Mouse (Mus musculus) limb, embryonic 10.5 days (tissue): ENCODE data around the gene Mob4. TPM values are rescaled to one million over a fixed set of nuclear protein-coding genes. Genes with fewer than 3 reads are reported as not detected.
"Not testable (repeated sequence)": the region's sequence is repeated elsewhere in the genome, so short reads cannot be mapped to it uniquely, and the experiment has no call there.

ENCODE experiments used
- DNase-seq: peaks from one replicate; pipeline ENCODE4 v3.0.0-alpha.2; 2017; ENCODE audit warnings: low spot score
- H3K27ac ChIP-seq: fragments of 300-500 bp; sonication (generic); 2 replicates; pipeline ENCODE4 v1.5.1; 2016; ENCODE audit warnings: mild to moderate bottlenecking
- H3K27me3 ChIP-seq: fragments of 300-500 bp; sonication (generic); 2 replicates; pipeline ENCODE4 v1.6.1; 2016; ENCODE audit warnings: low read depth, mild to moderate bottlenecking; ENCODE audit not compliant: poor library complexity, severe bottlenecking
- H3K36me3 ChIP-seq: fragments of 300-500 bp; sonication (generic); 2 replicates; pipeline ENCODE4 v1.6.1; 2016; ENCODE audit warnings: mild to moderate bottlenecking, moderate library complexity
- H3K4me1 ChIP-seq: fragments of 300-500 bp; sonication (generic); 2 replicates; pipeline ENCODE4 v1.6.1; 2016
- H3K4me3 ChIP-seq: fragments of 300-500 bp; sonication (generic); 2 replicates; pipeline ENCODE4 v1.5.1; 2016; ENCODE audit warnings: mild to moderate bottlenecking, moderate library complexity
- H3K9me3 ChIP-seq: fragments of 300-500 bp; sonication (generic); replicated peaks from 2 replicates; pipeline ENCODE4 v1.6.1; 2016; ENCODE audit warnings: mild to moderate bottlenecking
- WGBS: fragments of 180-500 bp; shearing (Covaris S2); methylation state at CpG from one replicate; pipeline ENCODE4 v1.1.7; 2016; 5-methylcytosine and 5-hydroxymethylcytosine counted together
- polyA plus RNA-seq: library from polyadenylated mRNA; unstranded; fragments of >200 nt; fragmentation: Nextera tagmentation; extraction: Ambion mirVana; gene quantifications from 2 replicates; pipeline ENCODE4 v1.2.1, GENCODE M21; 2016

The Mob4 gene
- polyA plus RNA-seq, 1 experiment from 2014 or later: 139 TPM

DNA sequence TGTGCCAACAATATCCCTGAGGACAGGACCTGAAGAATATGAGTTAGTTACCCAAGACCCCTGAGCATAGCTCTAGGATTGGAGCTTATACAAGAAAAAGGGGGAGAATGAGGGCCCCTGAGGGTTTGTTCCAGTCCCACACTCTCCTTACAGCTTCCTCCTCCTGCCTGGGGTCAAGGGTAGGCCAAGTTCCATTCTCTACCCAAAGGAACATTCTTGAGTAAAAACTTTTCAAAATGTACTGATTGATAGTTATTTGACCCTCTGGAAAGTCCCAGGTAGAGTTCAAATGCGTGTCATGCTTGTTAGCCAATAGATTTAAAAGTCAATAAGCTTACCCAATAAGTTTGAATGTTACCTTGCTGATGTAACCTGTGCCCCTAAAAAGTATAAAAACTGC lies 23.4 kb upstream of the Mob4 start:
- DNase-seq: no peak
- Histone ChIP-seq H3K9me3 (no peaks in the 10 kb centered on the region), H3K4me3 (no peak overlapping the region), H3K36me3 (no peaks in the 10 kb centered on the region), H3K27me3 (no peaks in the 10 kb centered on the region), H3K27ac (no peak overlapping the region), H3K4me1 (peaks cover 9% of the 10 kb centered on the region; the same call in 1 of the 2 replicates)
- 88% methylated on average over 1 of the region's 1 CpGs for WGBS

DNA sequence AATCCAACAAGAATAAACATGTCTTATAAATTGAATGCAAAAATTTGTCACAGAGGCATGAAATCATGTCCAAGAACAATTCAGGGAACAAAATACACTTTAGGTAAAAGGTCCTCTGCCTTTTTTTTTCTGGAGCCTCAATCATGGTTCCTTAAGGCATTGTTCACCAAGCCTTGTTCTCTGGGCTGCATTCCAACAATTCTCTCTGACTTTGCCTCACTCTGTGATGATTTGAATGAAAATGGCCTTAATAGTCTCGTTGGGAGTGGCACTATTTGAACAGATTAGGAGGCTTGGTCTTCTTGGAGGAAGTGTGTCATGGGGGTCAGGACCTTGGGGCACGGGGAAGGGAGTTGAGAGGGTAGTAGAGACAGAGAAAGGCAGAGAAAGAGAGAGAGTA lies 22.6 kb upstream of the Mob4 start:
- WGBS: 69% methylated on average over 2 of the region's 2 CpGs

GRCm38 (mm10) chr1:55109066-55109766 lies 21.8 kb upstream of the Mob4 start:
- Histone ChIP-seq H3K36me3 (no peaks in the 10 kb centered on the region), H3K4me1 (no peaks in the 10 kb centered on the region), H3K9me3 (no peaks in the 10 kb centered on the region), H3K27ac (no peak overlapping the region), H3K27me3 (no peaks in the 10 kb centered on the region), H3K4me3 (no peak overlapping the region)
- no peak for DNase-seq
- 92% methylated on average over 4 of the region's 4 CpGs for WGBS

More for the DNA sequence above, 22.6 kb upstream of the Mob4 start:
- Histone ChIP-seq H3K4me1 (0 out of 2 replicates have a peak, but pooled peaks cover under 1% of the 10 kb centered on the region), H3K36me3 (no peaks in the 10 kb centered on the region), H3K27ac (no peak overlapping the region), H3K9me3 (no peaks in the 10 kb centered on the region), H3K4me3 (no peak overlapping the region), H3K27me3 (no peaks in the 10 kb centered on the region)
- no peak for DNase-seq

DNA sequence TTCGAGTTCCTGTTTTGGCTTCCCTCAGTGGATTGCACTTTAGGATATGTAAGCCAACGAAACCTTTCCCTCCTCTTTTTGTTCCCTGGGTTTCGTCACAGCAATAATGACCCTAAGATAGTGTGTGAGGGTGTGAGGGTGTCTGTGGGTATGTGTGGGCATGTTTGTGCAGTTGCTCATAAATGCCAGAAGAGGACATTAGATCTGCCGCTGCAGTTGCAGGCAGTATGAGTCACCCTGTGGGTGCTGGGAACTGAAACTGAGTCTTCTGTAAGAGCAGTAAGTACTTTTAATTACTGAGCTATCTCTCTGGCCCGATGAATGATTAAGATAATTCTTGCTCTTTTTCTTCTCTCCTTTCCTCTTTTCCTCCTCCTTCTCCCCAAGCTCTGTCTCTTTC lies 8.0 kb upstream of the Mob4 start:
- Histone ChIP-seq H3K4me3 (no peak overlapping the region), H3K4me1 (no peaks in the 10 kb centered on the region), H3K27ac (no peak overlapping the region), H3K36me3 (no peaks in the 10 kb centered on the region), H3K27me3 (no peaks in the 10 kb centered on the region), H3K9me3 (no peaks in the 10 kb centered on the region)
- no peak for DNase-seq
- 91% methylated on average over 5 of the region's 5 CpGs for WGBS

DNA sequence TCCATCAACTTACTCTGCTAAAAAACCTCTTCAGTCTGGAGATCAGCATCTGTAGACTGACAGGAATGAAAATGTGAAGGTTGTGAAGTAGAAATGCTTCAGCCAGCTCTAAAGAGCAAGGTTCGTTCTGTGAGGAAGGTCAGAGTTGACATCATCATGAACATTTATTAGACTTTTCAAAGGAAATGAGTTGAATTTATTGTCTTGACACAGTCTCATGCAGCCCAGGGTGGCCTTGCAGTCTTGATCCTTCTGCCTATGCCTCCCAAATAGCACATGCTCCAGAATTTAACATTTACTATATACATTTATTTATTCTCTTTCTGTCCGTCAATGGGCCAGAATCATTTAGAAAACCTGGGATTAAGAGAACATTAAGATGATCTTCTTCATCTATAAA lies 7.5 kb upstream of the Mob4 start:
- Histone ChIP-seq H3K36me3 (no peaks in the 10 kb centered on the region), H3K4me3 (no peak overlapping the region), H3K27ac (no peak overlapping the region), H3K9me3 (no peaks in the 10 kb centered on the region), H3K4me1 (no peaks in the 10 kb centered on the region), H3K27me3 (no peaks in the 10 kb centered on the region)
- no peak for DNase-seq
- 87% methylated on average over 2 of the region's 2 CpGs for WGBS

- not testable (repeated sequence) for H3K27me3 ChIP-seq, H3K4me1 ChIP-seq, H3K9me3 ChIP-seq, H3K36me3 ChIP-seq, H3K4me3 ChIP-seq, H3K27ac ChIP-seq, DNase-seq
- 98% methylated on average over 2 of the region's 2 CpGs for WGBS
Observed at GRCm38 (mm10) chr1:55124136-55124535, 6.9 kb upstream of the Mob4 start.

DNA sequence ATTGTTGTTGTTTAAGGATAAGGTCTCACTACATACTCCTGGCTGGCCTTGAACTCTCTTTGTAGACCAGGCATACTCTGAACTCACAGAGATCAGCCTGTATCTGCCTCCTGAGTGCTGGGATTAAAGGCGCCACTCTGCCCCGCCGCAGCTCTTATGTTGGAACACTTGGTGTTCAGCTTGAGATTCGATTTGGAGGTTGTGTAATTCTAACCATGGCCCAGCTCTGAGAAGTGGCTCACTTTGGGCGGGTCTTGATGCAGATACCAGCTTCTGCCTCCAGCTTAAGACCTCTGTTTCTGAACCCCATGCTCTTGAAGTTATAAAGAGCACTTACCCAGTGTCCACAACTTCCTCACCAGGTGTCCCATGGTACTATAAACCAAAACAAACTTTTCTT lies 1.3 kb upstream of the Mob4 start:
- DNase-seq: no peak
- no peak overlapping the region for H3K27ac ChIP-seq
- 92% methylated on average over 5 of the region's 5 CpGs for WGBS
- H3K36me3 ChIP-seq: peaks cover 12% of the 10 kb centered on the region
- no peaks in the 10 kb centered on the region for H3K9me3 ChIP-seq
- peaks cover 22% of the 10 kb centered on the region for H3K4me1 ChIP-seq
- H3K27me3 ChIP-seq: no peaks in the 10 kb centered on the region
- H3K4me3 ChIP-seq: no peak overlapping the region

- 72% methylated on average over 10 of the region's 10 CpGs for WGBS
- DNase-seq: no peak
- Histone ChIP-seq H3K36me3 (peaks cover 18% of the 10 kb centered on the region), H3K4me3 (peak overlapping the region; percentile 99), H3K9me3 (no peaks in the 10 kb centered on the region), H3K27ac (peak overlapping the region; percentile 99), H3K27me3 (no peaks in the 10 kb centered on the region), H3K4me1 (peaks cover 22% of the 10 kb centered on the region)
Observed at GRCm38 (mm10) chr1:55130190-55130916, 678 bp upstream of the Mob4 start.

GRCm38 (mm10) chr1:55131424-55132014 lies 488 bp downstream of the Mob4 start:
- H3K4me3 ChIP-seq: peak overlapping the region; percentile 99
- WGBS: under 1% methylated on average over 47 of the region's 47 CpGs
- DNase-seq: no peak
- no peaks in the 10 kb centered on the region for H3K27me3 ChIP-seq
- H3K27ac ChIP-seq: peak overlapping the region; percentile 99
- H3K36me3 ChIP-seq: peaks cover 27% of the 10 kb centered on the region
- peaks cover 22% of the 10 kb centered on the region for H3K4me1 ChIP-seq
- H3K9me3 ChIP-seq: no peaks in the 10 kb centered on the region

DNA sequence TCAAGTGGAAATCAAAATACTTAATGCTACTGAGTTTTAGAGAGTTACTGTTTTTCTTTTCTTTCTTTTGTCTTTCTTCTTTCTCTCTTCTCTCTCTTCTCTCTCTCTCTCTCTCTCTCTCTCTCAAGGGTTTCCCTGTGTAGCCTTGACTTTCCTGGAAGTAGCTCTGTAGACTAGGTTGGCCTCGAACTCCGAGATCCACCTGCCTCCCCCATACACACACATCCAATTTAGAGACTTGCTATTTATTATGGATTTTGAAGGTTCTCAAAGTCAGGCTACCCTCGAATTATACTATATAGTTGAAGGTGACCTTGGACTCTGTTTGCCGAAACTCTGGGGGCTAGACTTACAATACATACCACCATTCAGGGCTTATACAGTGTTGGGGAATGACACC lies 1.3 kb downstream of the Mob4 start:
- Histone ChIP-seq H3K36me3 (peaks cover 35% of the 10 kb centered on the region), H3K4me3 (peak overlapping the region; percentile 99), H3K27ac (0 out of 2 replicates have a peak overlapping the region, but pooled peaks have one; percentile 99), H3K4me1 (peaks cover 22% of the 10 kb centered on the region), H3K27me3 (no peaks in the 10 kb centered on the region), H3K9me3 (no peaks in the 10 kb centered on the region)
- no peak for DNase-seq
- WGBS: 86% methylated on average over 4 of the region's 4 CpGs

DNA sequence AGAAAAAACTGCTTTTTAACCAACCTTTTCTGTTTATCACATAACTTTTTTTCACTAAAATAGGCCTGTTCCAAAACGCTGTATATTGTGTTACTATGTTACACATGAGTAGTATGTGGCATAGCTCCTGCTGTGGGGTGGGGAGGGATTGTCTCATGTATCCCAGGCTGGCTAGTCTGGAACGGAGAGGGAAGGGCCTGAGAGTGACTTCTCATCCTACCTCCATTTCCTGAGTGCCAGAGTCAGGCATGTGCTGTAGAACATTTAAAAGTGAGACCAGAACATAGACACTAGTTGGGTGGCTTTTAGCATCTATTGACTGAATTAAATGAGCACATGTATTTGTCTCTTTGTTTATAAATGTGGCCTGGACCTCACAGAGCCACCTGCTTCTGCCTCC lies 2.1 kb downstream of the Mob4 start:
- DNase-seq: no peak

GRCm38 (mm10) chr1:55134301-55134700 lies 3.3 kb downstream of the Mob4 start:
- DNase-seq: no peak
- Histone ChIP-seq H3K27me3 (no peaks in the 10 kb centered on the region), H3K36me3 (peaks cover 52% of the 10 kb centered on the region), H3K4me1 (peaks cover 22% of the 10 kb centered on the region), H3K9me3 (no peaks in the 10 kb centered on the region), H3K4me3 (no peak overlapping the region), H3K27ac (no peak overlapping the region)
- WGBS: 95% methylated on average over 3 of the region's 3 CpGs

More for the DNA sequence above, 2.1 kb downstream of the Mob4 start:
- 81% methylated on average over 2 of the region's 2 CpGs for WGBS
- Histone ChIP-seq H3K9me3 (no peaks in the 10 kb centered on the region), H3K27ac (no peak overlapping the region), H3K4me3 (no peak overlapping the region), H3K27me3 (no peaks in the 10 kb centered on the region), H3K4me1 (peaks cover 22% of the 10 kb centered on the region), H3K36me3 (peaks cover 42% of the 10 kb centered on the region)

- no peak for DNase-seq
- Histone ChIP-seq H3K27ac (no peak overlapping the region), H3K4me1 (peaks cover 15% of the 10 kb centered on the region), H3K9me3 (no peaks in the 10 kb centered on the region), H3K36me3 (peaks cover 68% of the 10 kb centered on the region), H3K27me3 (no peaks in the 10 kb centered on the region), H3K4me3 (no peak overlapping the region)
- WGBS: 85% methylated on average over 1 of the region's 1 CpGs
Observed at GRCm38 (mm10) chr1:55135846-55136245, 4.8 kb downstream of the Mob4 start.
